Mouse (Mus musculus): ENCODE results near the gene Dcakd. TPM values are rescaled to one million over a fixed set of nuclear protein-coding genes. Genes with fewer than 3 reads are reported as not detected.

Dcakd gene
- polyA plus RNA-seq, 1 experiment from 2014 or later: 163 TPM

DNA sequence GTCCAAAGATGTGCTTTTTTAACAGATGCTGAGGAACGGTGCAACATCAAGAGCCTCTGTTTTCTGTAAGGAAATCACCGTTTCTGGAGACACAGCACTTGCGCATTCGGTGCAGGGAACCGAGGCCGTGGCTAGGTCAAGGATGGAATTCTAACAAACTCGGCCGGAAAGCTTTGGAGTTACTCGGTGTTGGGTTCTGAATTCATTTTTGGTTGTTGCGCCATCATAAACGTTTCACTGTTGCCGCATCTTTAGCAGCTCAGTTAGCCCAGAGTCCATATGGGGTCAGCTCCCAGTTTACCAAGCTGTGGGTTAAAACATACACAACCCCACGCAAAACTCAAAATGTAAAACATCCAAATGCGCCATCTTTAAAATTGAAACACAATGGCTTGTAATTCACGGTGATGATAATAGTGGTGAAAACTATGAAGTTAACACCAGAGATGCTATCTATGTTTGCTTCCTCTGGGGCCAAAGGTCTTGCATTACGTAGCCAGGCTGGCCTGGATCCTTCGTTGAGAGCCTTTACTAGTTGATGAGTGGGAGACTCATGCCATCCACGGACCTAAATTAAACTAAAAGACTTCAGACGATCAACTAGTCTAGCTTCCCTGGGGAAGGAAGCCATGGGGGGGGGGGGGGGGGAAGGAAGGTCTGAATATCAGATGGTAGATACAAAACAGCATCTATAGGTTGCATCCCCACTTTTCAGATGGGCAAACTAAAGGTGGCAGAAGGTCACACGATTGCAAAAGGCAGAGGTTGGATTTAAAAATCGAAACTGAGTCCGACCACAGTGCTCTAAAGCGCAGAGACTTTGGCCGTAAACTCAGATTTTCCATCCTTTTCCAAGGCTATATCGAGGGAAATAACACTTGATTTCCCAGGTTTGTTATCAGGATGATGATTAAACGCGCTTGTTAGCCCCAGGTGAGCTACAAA, 12.0 kb downstream of the Dcakd start:
- WGBS: 49% methylated on average over 27 of the region's 27 CpGs
- Histone ChIP-seq H3K9me3 (no peaks in the 10 kb centered on the region), H3K27ac (replicated peaks) (peak overlapping the region; percentile 92), H3K4me1 (peaks cover 13% of the 10 kb centered on the region), H3K27me3 (no peaks in the 10 kb centered on the region), H3K36me3 (peaks cover 13% of the 10 kb centered on the region; the same call in 1 of the 2 replicates), H3K4me2 (replicated peaks) (peak overlapping the region; percentile 59), H3K4me3 (peak overlapping the region; percentile 71), H3K9ac (replicated peaks) (peak overlapping the region; percentile 75)
- ATAC-seq (ENCODE audit: low FRiP score, low read depth): no peak

DNA sequence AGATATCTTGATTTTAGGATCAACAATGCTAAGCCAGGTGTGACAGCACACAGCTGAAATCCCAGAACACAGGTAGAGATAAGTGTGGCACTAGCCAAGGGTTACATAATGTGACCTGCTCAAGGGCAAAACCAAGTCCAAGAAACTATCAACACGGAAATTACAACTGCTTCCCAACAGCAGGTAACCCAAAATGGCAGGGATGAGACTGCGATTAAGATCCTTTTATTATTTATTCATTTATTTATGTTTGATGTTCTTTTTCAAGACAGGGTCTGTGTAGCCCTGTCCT, 17.0 kb downstream of the Dcakd start:
- 95% methylated on average over 2 of the region's 2 CpGs for WGBS
- Histone ChIP-seq H3K9ac (replicated peaks) (no peak overlapping the region), H3K9me3 (no peaks in the 10 kb centered on the region), H3K4me3 (no peak overlapping the region), H3K27me3 (no peaks in the 10 kb centered on the region), H3K27ac (replicated peaks) (no peak overlapping the region), H3K4me2 (replicated peaks) (no peak overlapping the region), H3K36me3 (peaks cover 22% of the 10 kb centered on the region; the same call in 1 of the 2 replicates), H3K4me1 (peaks cover 22% of the 10 kb centered on the region)
- no peak for ATAC-seq (ENCODE audit: low FRiP score, low read depth)

DNA sequence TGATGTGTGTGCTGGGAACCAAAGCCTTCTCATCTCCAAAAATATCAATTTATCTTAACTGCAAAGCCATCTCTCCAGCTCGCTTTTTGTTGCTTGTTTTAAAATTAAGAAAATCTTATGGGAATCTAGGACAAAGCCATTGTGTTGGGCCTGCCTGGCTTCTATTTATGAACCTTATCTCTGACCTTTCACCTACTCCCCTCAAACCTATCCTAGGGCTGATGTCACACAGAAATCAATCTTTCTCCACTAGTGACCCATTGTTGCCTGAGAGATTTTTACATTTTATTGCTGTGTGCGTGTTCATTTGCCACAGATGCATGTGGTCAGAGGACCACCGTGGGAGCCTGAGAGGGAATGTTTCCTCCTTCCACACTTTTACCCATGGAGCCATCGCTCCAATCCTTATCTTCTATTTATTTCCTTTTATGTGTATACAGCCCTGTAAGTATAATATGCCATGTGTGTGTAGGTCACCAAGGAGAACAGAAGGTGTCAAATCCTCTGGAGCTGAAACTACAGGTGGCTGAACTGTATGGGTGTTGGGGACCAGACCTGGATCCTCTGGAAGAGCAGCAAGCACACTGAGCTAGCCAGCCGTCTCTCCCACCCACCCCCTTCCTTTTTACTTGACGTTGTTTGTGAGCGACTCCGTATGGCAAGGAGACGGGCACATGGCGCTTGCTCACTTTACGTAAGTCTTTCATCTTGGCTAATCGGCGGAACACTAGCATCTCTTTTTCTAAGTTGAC, 17.5 kb downstream of the Dcakd start:
- H3K9me3 ChIP-seq: no peaks in the 10 kb centered on the region
- no peak overlapping the region for H3K4me2 ChIP-seq (replicated peaks)
- H3K27me3 ChIP-seq: no peaks in the 10 kb centered on the region
- no peak overlapping the region for H3K27ac ChIP-seq (replicated peaks)
- 89% methylated on average over 13 of the region's 13 CpGs for WGBS
- peaks cover 26% of the 10 kb centered on the region; the same call in 1 of the 2 replicates for H3K36me3 ChIP-seq
- H3K4me1 ChIP-seq: peaks cover 17% of the 10 kb centered on the region
- no peak for ATAC-seq (ENCODE audit: low FRiP score, low read depth)
- no peak overlapping the region for H3K4me3 ChIP-seq
- no peak overlapping the region for H3K9ac ChIP-seq (replicated peaks)

DNA sequence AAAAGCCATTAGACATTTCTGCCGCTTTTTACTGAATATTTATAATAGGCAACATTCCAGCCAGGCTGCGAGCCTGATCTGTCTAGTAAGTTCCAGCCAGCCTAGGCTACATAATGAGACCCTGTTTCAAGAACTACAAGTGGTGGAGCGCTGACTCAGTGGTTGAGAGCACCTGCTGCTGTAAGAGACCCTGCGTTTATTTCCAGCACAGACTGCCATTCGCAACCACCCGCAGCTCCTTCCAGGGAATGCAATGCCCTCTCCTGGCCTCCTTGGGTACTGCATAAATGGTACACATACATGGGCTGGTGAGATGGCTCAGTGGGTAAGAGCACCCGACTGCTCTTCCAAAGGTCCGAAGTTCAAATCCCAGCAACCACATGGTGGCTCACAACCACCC, 18.9 kb downstream of the Dcakd start:
- H3K9ac ChIP-seq (replicated peaks): no peak overlapping the region
- no peak overlapping the region for H3K4me2 ChIP-seq (replicated peaks)
- ATAC-seq (ENCODE audit: low FRiP score, low read depth): no peak
- WGBS: 95% methylated on average over 8 of the region's 8 CpGs
- no peaks in the 10 kb centered on the region for H3K9me3 ChIP-seq
- peaks cover 9% of the 10 kb centered on the region; the same call in 1 of the 2 replicates for H3K4me1 ChIP-seq
- H3K36me3 ChIP-seq: peaks cover 27% of the 10 kb centered on the region; the same call in 1 of the 2 replicates
- no peak overlapping the region for H3K27ac ChIP-seq (replicated peaks)
- no peak overlapping the region for H3K4me3 ChIP-seq
- H3K27me3 ChIP-seq: no peaks in the 10 kb centered on the region

DNA sequence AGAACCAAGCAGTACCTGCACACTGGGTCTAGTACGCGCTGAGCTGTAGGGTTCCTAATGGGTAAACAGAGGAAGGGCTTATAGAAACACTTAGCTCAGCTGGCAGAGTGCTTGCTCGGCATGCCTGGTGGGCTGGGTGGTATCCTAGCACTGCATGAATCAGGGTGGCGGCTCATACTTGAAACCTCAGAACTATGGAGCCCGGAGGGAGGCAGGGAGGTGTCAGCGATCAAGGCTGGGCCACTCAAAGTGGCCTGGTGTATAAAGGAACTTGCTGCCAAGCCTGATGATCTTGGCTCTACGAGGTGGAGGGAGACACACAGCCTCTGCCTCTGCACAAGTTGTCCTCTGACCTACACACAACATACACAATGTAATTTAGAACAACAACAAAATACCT, 19.6 kb downstream of the Dcakd start:
- WGBS: 83% methylated on average over 7 of the region's 7 CpGs
- Histone ChIP-seq H3K4me2 (replicated peaks) (no peak overlapping the region), H3K27ac (replicated peaks) (no peak overlapping the region), H3K4me1 (peaks cover 10% of the 10 kb centered on the region; the same call in 1 of the 2 replicates), H3K9me3 (no peaks in the 10 kb centered on the region), H3K9ac (replicated peaks) (no peak overlapping the region), H3K4me3 (no peak overlapping the region), H3K36me3 (peaks cover 27% of the 10 kb centered on the region; the same call in 1 of the 2 replicates), H3K27me3 (no peaks in the 10 kb centered on the region)
- no peak for ATAC-seq (ENCODE audit: low FRiP score, low read depth)

DNA sequence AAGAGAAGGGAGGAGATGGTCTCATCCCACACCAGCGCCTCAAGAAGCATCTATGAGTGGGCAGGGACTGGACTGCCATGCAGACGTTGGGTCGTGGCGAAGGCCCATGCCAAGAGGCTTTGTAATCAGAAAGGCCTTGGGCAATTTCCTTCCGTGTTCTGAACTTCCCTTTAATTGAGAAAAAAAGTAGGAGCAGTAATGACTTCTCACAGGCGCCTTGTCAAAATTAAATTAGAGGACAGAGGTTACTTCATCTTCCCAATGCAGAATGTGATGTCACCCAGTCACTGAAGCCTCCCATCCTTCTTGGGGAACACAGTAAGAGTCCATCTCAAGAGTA, 21.2 kb downstream of the Dcakd start:
- Histone ChIP-seq H3K36me3 (peaks cover 16% of the 10 kb centered on the region; the same call in 1 of the 2 replicates), H3K27ac (replicated peaks) (no peak overlapping the region), H3K27me3 (no peaks in the 10 kb centered on the region), H3K4me1 (peaks cover 14% of the 10 kb centered on the region; the same call in 1 of the 2 replicates), H3K4me2 (replicated peaks) (no peak overlapping the region), H3K9me3 (no peaks in the 10 kb centered on the region), H3K4me3 (no peak overlapping the region), H3K9ac (replicated peaks) (no peak overlapping the region)
- WGBS: 92% methylated on average over 6 of the region's 6 CpGs
- ATAC-seq (ENCODE audit: low FRiP score, low read depth): no peak

DNA sequence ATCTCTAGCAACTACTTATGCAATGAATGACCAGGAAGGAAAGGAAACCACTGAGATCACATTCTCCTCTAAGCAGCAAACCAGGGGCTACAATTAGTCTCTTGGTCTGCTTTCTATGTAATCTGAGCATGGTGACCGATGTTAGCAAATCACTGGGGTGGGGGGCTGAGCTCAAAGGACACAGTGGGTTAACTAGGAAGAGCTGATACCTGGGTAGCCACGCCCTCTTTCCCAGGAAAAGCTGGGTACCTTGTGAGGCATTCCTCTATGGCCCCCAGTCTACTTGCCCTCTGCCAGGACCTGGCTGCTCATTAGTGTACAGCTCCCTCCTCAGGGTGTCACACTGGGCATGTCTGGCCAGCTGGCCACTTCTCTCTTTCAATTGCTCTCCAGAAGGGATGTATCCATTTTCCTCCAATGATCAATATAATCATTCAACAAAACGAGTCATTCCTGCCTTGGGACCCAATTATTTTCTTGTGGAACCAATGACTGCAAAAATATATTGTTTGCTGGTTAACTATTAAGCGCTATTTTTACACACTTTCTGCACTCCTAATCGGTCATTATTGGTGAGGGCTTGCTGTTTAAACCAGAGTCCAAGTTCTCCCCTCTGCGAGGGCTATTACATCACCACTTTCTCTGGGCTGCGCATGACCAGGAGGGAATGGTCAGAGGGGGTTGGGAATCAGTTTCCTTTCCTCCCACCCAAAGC, 21.7 kb downstream of the Dcakd start:
- Histone ChIP-seq H3K27me3 (no peaks in the 10 kb centered on the region), H3K36me3 (peaks cover 16% of the 10 kb centered on the region; the same call in 1 of the 2 replicates), H3K9ac (replicated peaks) (no peak overlapping the region), H3K4me1 (peaks cover 14% of the 10 kb centered on the region; the same call in 1 of the 2 replicates), H3K4me2 (replicated peaks) (no peak overlapping the region), H3K27ac (replicated peaks) (no peak overlapping the region), H3K4me3 (no peak overlapping the region), H3K9me3 (no peaks in the 10 kb centered on the region)
- ATAC-seq (ENCODE audit: low FRiP score, low read depth): no peak
- 94% methylated on average over 7 of the region's 7 CpGs for WGBS

DNA sequence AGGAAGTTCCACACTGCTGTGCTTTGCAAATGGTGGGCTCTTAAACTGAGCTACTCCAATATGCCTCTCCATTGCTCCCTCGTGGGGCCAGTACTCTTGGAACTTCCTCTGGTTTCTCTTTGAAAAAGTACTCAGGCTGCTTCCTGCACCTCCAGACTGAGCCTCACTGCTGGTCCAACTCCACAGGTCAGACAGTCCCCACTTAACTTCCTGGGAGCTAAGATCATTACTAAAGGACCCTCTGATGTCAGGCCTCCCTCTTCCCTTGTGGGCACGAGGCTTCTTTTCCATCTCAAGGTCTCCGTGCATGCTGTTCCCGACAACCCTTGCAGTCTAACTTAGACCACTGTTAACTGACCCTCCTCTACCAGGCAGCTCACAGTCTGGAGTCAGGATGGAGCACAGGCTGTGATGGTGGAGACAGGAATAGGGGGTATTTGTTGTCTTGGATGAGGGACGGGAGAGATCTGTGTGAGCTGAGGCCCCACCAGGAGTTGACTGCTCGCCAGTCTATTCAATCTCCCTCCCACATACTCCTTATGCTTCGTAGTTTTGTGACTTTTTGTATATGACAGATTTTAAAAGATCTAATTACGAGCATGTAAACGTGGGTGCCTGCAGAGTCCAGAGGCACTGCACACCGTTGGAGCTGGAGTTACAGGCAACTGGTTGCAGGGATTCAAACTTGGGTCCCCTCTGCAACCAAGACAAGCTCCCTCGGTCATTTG, 22.7 kb downstream of the Dcakd start:
- Histone ChIP-seq H3K9me3 (no peaks in the 10 kb centered on the region), H3K9ac (replicated peaks) (no peak overlapping the region), H3K4me1 (peaks cover 14% of the 10 kb centered on the region; the same call in 1 of the 2 replicates), H3K27ac (replicated peaks) (no peak overlapping the region), H3K4me2 (replicated peaks) (no peak overlapping the region), H3K27me3 (no peaks in the 10 kb centered on the region), H3K36me3 (peaks cover 16% of the 10 kb centered on the region; the same call in 1 of the 2 replicates), H3K4me3 (no peak overlapping the region)
- no peak for ATAC-seq (ENCODE audit: low FRiP score, low read depth)
- WGBS: 92% methylated on average over 11 of the region's 11 CpGs

DNA sequence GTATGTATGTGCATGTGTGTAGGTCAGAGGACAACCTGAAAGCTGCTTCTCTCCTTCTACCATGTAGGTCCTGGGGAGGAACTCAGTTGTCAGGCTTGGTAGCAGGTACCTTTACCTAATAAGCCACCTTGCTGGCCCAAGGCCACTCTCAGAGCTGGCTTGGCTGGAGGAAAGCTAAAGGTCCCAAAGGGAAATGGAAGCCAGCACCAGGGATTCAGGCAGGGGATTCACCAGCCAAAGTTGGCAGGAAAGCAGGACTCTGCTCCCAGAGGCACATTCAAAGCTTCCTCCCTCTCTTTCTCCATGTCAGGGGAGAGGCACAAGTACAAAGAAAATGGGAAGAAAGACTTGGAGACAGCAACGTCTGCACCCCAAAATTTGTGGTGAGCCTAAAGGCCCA, 23.3 kb downstream of the Dcakd start:
- Histone ChIP-seq H3K27me3 (no peaks in the 10 kb centered on the region), H3K4me2 (replicated peaks) (no peak overlapping the region), H3K9ac (replicated peaks) (no peak overlapping the region), H3K4me3 (no peak overlapping the region), H3K36me3 (peaks cover 20% of the 10 kb centered on the region), H3K27ac (replicated peaks) (no peak overlapping the region), H3K4me1 (peaks cover 17% of the 10 kb centered on the region; the same call in 1 of the 2 replicates), H3K9me3 (no peaks in the 10 kb centered on the region)
- no peak for ATAC-seq (ENCODE audit: low FRiP score, low read depth)
- WGBS: 83% methylated on average over 1 of the region's 1 CpGs

DNA sequence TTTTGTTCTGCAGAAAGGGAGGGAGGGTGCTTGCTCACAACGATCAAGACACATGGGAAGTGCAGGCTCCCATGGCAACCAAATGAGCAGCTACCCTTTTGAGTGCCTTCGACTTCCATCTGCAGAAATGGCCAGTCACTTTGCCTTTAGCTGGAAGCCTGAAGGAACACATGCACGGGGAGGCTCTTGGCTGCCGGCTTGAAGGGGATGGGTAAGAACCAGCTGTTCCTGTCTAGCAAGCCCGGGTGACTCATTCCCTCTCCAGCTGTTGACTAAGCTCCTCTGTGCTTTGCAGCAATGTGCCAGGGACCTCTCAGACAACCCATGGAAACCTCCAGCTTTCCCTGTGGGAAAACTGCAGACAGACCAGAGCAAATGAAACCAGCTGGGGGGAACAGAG, 24.9 kb downstream of the Dcakd start:
- H3K4me2 ChIP-seq (replicated peaks): no peak overlapping the region
- no peaks in the 10 kb centered on the region for H3K9me3 ChIP-seq
- no peak overlapping the region for H3K4me3 ChIP-seq
- no peak overlapping the region for H3K9ac ChIP-seq (replicated peaks)
- H3K27ac ChIP-seq (replicated peaks): peak overlapping the region; percentile 42; the same call in 1 of the 2 replicates
- 63% methylated on average over 5 of the region's 5 CpGs for WGBS
- peaks cover 28% of the 10 kb centered on the region; the same call in 1 of the 2 replicates for H3K4me1 ChIP-seq
- ATAC-seq (ENCODE audit: low FRiP score, low read depth): no peak
- H3K27me3 ChIP-seq: no peaks in the 10 kb centered on the region
- peaks cover 37% of the 10 kb centered on the region for H3K36me3 ChIP-seq

DNA sequence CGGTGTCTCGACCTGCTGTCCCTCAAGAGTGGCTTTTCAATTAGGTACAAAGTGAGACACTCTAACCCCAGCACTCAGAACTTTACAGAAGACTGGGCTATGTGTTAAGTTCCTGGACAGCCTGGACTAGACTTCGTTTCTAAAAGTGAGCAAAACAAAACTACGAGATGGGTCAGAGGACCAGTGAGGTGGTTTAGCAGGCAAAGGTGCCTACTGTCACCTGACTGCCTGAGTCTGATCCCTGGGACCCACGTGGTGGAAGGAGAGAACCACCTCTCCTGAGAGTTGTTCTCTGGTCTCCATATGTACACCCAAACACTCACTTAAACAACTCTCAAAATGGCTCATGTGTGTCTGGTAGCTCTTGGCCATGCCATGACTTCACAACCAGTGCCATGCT, 27.1 kb downstream of the Dcakd start:
- Histone ChIP-seq H3K27ac (replicated peaks) (no peak overlapping the region), H3K4me2 (replicated peaks) (no peak overlapping the region), H3K27me3 (no peaks in the 10 kb centered on the region), H3K4me3 (no peak overlapping the region), H3K36me3 (peaks cover 49% of the 10 kb centered on the region), H3K4me1 (peaks cover 19% of the 10 kb centered on the region; the same call in 1 of the 2 replicates), H3K9ac (replicated peaks) (no peak overlapping the region), H3K9me3 (no peaks in the 10 kb centered on the region)
- WGBS: 88% methylated on average over 5 of the region's 5 CpGs
- no peak for ATAC-seq (ENCODE audit: low FRiP score, low read depth)
